24 mouse cellular contexts compared by ENCODE assay signal in the genomic region with DNA sequence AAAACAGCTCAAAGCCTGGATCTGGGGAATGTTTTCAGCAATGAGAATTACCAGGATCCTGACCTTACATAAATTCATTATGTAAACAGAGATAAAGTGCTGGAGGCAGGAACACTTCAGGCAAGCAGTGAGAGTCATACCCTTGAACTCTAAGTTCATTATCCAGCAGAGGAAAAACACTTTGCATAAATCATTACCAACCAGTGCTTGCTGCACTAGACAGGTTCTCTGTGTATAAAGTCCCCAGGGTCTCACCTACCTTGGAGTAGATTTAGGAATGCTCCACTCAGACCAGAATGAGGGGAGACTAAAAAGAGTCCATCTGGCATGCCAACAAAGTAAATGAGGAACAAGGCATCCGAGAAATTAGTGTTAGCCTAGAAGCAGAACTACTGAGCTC.
DNase-seq lines count a peak whose midpoint lies in the region; ATAC-seq and TF ChIP-seq lines count a peak whose summit lies in the region.
"Had no signal": no experiment of that assay in that cellular context is flagged by ENCODE, and none has a peak within 500 bp of the region (broad histone marks: within the 10 kb centered on the region; RNA-seq: fewer than 3 reads in every experiment).

No protein-coding gene starts in this region.

- H3K9me3 ChIP-seq in kidney, postnatal 0 days (replicated peaks; ENCODE audit: low read length) = no peaks in the 10 kb centered on the region
- no peaks in the 10 kb centered on the region for H3K9me3 ChIP-seq in heart, embryonic 12.5 days (replicated peaks)
- H3K9me3 ChIP-seq: embryonic facial prominence, embryonic 13.5 days; forebrain, embryonic 12.5 days; limb, embryonic 13.5 days; lung, embryonic 15.5 days had no signal

- no peaks in the 10 kb centered on the region for H3K4me1 ChIP-seq in kidney, postnatal 0 days (replicated peaks; ENCODE audit: insufficient read depth, low read length)
- H3K4me1 ChIP-seq in heart, embryonic 12.5 days (replicated peaks) = no peaks in the 10 kb centered on the region
- H3K4me1 ChIP-seq: embryonic facial prominence, embryonic 13.5 days; forebrain, embryonic 12.5 days; limb, embryonic 13.5 days; lung, embryonic 15.5 days had no signal

- H3K27ac ChIP-seq in kidney, postnatal 0 days = no peak overlapping the region
- no peak overlapping the region for H3K27ac ChIP-seq in heart, embryonic 12.5 days (ENCODE audit: poor library complexity, severe bottlenecking)
- H3K27ac ChIP-seq: embryonic facial prominence, embryonic 13.5 days; forebrain, embryonic 12.5 days; limb, embryonic 13.5 days; liver, embryonic 14.5 days; lung, embryonic 15.5 days had no signal

- TF ChIP-seq CTCF in kidney, postnatal 0 days (IDR thresholded peaks at IDR 0.05; ENCODE audit: low read depth) = no peak

- H3K27me3 ChIP-seq in kidney, postnatal 0 days (ENCODE audit: insufficient read depth, low read length) = no peaks in the 10 kb centered on the region
- no peaks in the 10 kb centered on the region for H3K27me3 ChIP-seq in heart, embryonic 12.5 days (replicated peaks)
- H3K27me3 ChIP-seq: embryonic facial prominence, embryonic 13.5 days; forebrain, embryonic 12.5 days; limb, embryonic 13.5 days; lung, embryonic 15.5 days had no signal

- ATAC-seq in kidney, postnatal 0 days (replicated peaks; ENCODE audit: low FRiP score, low read depth) = peak; percentile 66; the same call in 1 of the 2 replicates
- no peak for ATAC-seq in heart, embryonic 12.5 days (ENCODE audit: insufficient number of reproducible peaks, low FRiP score)
- no peak for ATAC-seq in granulocyte monocyte progenitor cell, adult 5-6 weeks (replicated peaks; ENCODE audit: poor library complexity, severe bottlenecking)
- ATAC-seq: CD4-positive, CD25-positive, alpha-beta regulatory T cell, adult 4 months had no signal

- H3K4me3 ChIP-seq in kidney, postnatal 0 days (replicated peaks; ENCODE audit: low read depth, low read length) = no peak overlapping the region
- H3K4me3 ChIP-seq in heart, embryonic 12.5 days = no peak overlapping the region
- H3K4me3 ChIP-seq: embryonic facial prominence, embryonic 13.5 days; erythroblast, embryonic 14.5 days; forebrain, embryonic 12.5 days; limb, embryonic 13.5 days; lung, embryonic 15.5 days had no signal

- H3K36me3 ChIP-seq in kidney, postnatal 0 days (ENCODE audit: insufficient read depth, low read length) = no peaks in the 10 kb centered on the region
- H3K36me3 ChIP-seq in heart, embryonic 12.5 days = no peaks in the 10 kb centered on the region
- H3K36me3 ChIP-seq: embryonic facial prominence, embryonic 13.5 days; forebrain, embryonic 12.5 days; limb, embryonic 13.5 days; lung, embryonic 15.5 days had no signal

- WGBS in kidney, postnatal 0 days = 35% methylated on average over 1 of the region's 1 CpGs
- 62% methylated on average over 1 of the region's 1 CpGs for WGBS in heart, embryonic 12.5 days

- DNase-seq in embryo, embryonic 11 days = peak; percentile 8
- DNase-seq in embryo, embryonic 10 days (ENCODE audit: low spot score) = no peak
- peak; percentile 55 for DNase-seq in kidney, adult 9 months
- DNase-seq in kidney, adult 18-20 months = no peak
- DNase-seq in A20 (ENCODE audit: low read depth, low spot score) = peak; percentile 26
- DNase-seq in kidney, postnatal 0 days (ENCODE audit: low spot score) = peak; percentile 38
- DNase-seq: adrenal gland, postnatal 14 days; cerebellum, adult 11 months; cerebellum, adult 9-11 months; gastrocnemius, postnatal 25 days; heart, postnatal 4 days; layer of hippocampus, adult 9-11 months; lung, postnatal 4 days; right cerebral cortex, postnatal 14 days; spleen, adult 18-20 months had no signal

- H3K9ac ChIP-seq in kidney, postnatal 0 days (ENCODE audit: low read depth, low read length) = no peak overlapping the region
- H3K9ac ChIP-seq in heart, embryonic 12.5 days = no peak overlapping the region
- H3K9ac ChIP-seq: embryonic facial prominence, embryonic 13.5 days; forebrain, embryonic 12.5 days; limb, embryonic 13.5 days; liver, embryonic 14.5 days; lung, embryonic 15.5 days had no signal

- H3K4me2 ChIP-seq in kidney, postnatal 0 days (ENCODE audit: low read length) = no peak overlapping the region
- no peak overlapping the region for H3K4me2 ChIP-seq in heart, embryonic 12.5 days
- H3K4me2 ChIP-seq: embryonic facial prominence, embryonic 13.5 days; forebrain, embryonic 12.5 days; limb, embryonic 13.5 days; lung, embryonic 15.5 days had no signal

Comparison
In these comparisons a context has a peak if more than half of its experiments do, and no peak if none do; other contexts are left out.
1. DNase-seq: peak in embryo, embryonic 11 days (single experiment), kidney, adult 9 months (single experiment), A20 (single experiment) and kidney, postnatal 0 days (single experiment); none in embryo, embryonic 10 days (single experiment) and kidney, adult 18-20 months (single experiment).